Mouse (Mus musculus) intestine, postnatal 0 days (tissue): Measurements from ENCODE around the gene Msh3. TPM values are rescaled to one million over a fixed set of nuclear protein-coding genes. Genes with fewer than 3 reads are reported as not detected.

Source experiments
- ATAC-seq: fragments of 200-750 bp; cut with Nextera tagmentation; 2 replicates; pipeline ENCODE4 v1.8.0; 2017; ENCODE audit warnings: mild to moderate bottlenecking, moderate TSS enrichment, moderate library complexity
- H3K27ac ChIP-seq: fragments of 300-500 bp; sonication (generic); 2 replicates; pipeline ENCODE4 v1.5.1; 2014; ENCODE audit warnings: mild to moderate bottlenecking, low read depth, low read length, moderate library complexity
- H3K27me3 ChIP-seq: fragments of 300-500 bp; sonication (generic); replicated peaks from 2 replicates; pipeline ENCODE4 v1.6.1; 2014; ENCODE audit warnings: low read length, mixed read lengths; ENCODE audit not compliant: control insufficient read depth, insufficient read depth
- H3K36me3 ChIP-seq: fragments of 300-500 bp; sonication (generic); 2 replicates; pipeline ENCODE4 v1.6.1; 2014; ENCODE audit warnings: mild to moderate bottlenecking, moderate library complexity; ENCODE audit not compliant: control insufficient read depth, insufficient read depth
- H3K4me1 ChIP-seq: fragments of 300-500 bp; sonication (generic); replicated peaks from 2 replicates; pipeline ENCODE4 v1.6.1; 2014; ENCODE audit warnings: antibody characterized with exemption, low read length, mixed read lengths; ENCODE audit not compliant: control insufficient read depth, insufficient read depth
- H3K4me2 ChIP-seq: fragments of 300-500 bp; sonication (generic); replicated peaks from 2 replicates; pipeline ENCODE4 v1.6.1; 2014; ENCODE audit warnings: low read depth, mild to moderate bottlenecking, moderate library complexity
- H3K4me3 ChIP-seq: fragments of 300-500 bp; sonication (generic); 2 replicates; pipeline ENCODE4 v1.5.1; 2014; ENCODE audit warnings: low read depth, low read length
- H3K9ac ChIP-seq: fragments of 300-500 bp; sonication (generic); 2 replicates; pipeline ENCODE4 v1.6.1; 2014; ENCODE audit warnings: mild to moderate bottlenecking, low read depth, low read length
- H3K9me3 ChIP-seq: fragments of 300-500 bp; sonication (generic); 2 replicates; pipeline ENCODE4 v1.6.1; 2016; ENCODE audit warnings: mixed run types; ENCODE audit not compliant: control insufficient read depth
- CTCF ChIP-seq: sonication (generic); IDR thresholded peaks from 2 replicates; pipeline ENCODE4 v1.5.1; 2016; ENCODE audit warnings: low read depth, mild to moderate bottlenecking, control low read depth, antibody characterized with exemption, moderate library complexity
- WGBS: fragments of 180-500 bp; shearing (Covaris S2); extraction: QIAGEN DNeasy Blood & Tissue Kit; methylation state at CpG from one replicate; pipeline ENCODE4 v1.1.7; 2014; 5-methylcytosine and 5-hydroxymethylcytosine counted together
- polyA plus RNA-seq: library from polyadenylated mRNA; unstranded; fragments of >200 nt; fragmentation: Nextera tagmentation; extraction: Ambion mirVana; gene quantifications from 2 replicates; pipeline ENCODE4 v1.2.1, GENCODE M21; 2015

Gene Msh3
- polyA plus RNA-seq, 1 experiment from 2014 or later = 8.0 TPM

DNA sequence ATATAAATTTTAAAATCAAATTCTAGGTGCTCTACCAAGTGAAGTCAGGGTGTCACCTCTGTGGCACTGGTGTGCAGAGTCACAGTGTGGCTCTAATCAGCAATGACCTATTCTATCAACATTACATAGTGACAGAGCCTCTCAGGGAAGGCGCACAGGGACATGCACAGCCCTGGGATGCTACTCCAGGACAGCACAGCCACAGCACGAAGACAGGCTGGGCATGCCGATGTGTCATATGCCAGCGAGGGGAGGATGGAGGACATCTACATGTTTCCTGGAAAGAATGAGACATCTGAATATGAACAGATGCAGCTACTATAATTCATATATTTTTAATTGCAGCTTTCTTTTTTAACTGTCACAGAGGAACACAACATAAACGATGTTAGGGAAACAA, 101.0 kb downstream of the Msh3 start:
- Histone ChIP-seq H3K9me3 (no peaks in the 10 kb centered on the region), H3K4me3 (no peak overlapping the region), H3K4me1 (no peaks in the 10 kb centered on the region), H3K27ac (no peak overlapping the region), H3K36me3 (peaks cover 4% of the 10 kb centered on the region; the same call in 1 of the 2 replicates), H3K4me2 (no peak overlapping the region), H3K27me3 (no peaks in the 10 kb centered on the region), H3K9ac (no peak overlapping the region)
- no peak for ATAC-seq
- no peak for TF ChIP-seq CTCF
- WGBS = 91% methylated on average over 5 of the region's 5 CpGs

GRCm38 (mm10) chr13:92252331-92252730, 102.5 kb downstream of the Msh3 start:
- H3K27ac ChIP-seq = no peak overlapping the region
- H3K9ac ChIP-seq = no peak overlapping the region
- no peaks in the 10 kb centered on the region for H3K4me1 ChIP-seq
- H3K4me3 ChIP-seq = no peak overlapping the region
- H3K36me3 ChIP-seq = peaks cover 4% of the 10 kb centered on the region; the same call in 1 of the 2 replicates
- no peaks in the 10 kb centered on the region for H3K9me3 ChIP-seq
- no peak overlapping the region for H3K4me2 ChIP-seq
- no peak for ATAC-seq
- TF ChIP-seq CTCF = no peak
- H3K27me3 ChIP-seq = no peaks in the 10 kb centered on the region

GRCm38 (mm10) chr13:92247576-92247975, 107.2 kb downstream of the Msh3 start:
- H3K9me3 ChIP-seq = no peaks in the 10 kb centered on the region
- H3K4me2 ChIP-seq = no peak overlapping the region
- peaks cover 12% of the 10 kb centered on the region for H3K36me3 ChIP-seq
- no peaks in the 10 kb centered on the region for H3K27me3 ChIP-seq
- ATAC-seq = no peak
- H3K9ac ChIP-seq = no peak overlapping the region
- no peaks in the 10 kb centered on the region for H3K4me1 ChIP-seq
- WGBS = 87% methylated on average over 2 of the region's 2 CpGs
- H3K27ac ChIP-seq = no peak overlapping the region
- H3K4me3 ChIP-seq = no peak overlapping the region
- no peak for TF ChIP-seq CTCF

DNA sequence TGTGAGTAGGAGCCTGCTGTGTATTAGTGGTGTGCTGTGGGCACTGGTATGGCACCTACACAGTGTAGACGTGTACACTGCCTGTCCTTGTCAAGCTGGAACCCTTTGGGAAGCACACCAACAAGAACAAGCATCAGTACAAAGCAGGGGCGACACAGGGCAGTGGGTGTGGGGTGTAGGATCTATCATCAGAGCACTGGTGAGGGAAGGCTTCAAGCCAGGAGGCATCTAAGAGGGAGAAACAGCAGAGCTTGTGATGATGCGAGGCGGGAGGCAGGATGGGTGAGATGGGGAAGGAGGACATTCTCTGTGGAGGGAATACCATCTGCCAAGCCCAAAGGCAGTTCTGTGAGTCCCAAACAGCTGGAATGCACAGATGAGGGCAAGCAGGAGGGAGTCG, 107.8 kb downstream of the Msh3 start:
- H3K9me3 ChIP-seq = no peaks in the 10 kb centered on the region
- no peak overlapping the region for H3K27ac ChIP-seq
- WGBS = 98% methylated on average over 5 of the region's 5 CpGs
- H3K36me3 ChIP-seq = peaks cover 12% of the 10 kb centered on the region
- ATAC-seq = no peak
- H3K9ac ChIP-seq = no peak overlapping the region
- no peaks in the 10 kb centered on the region for H3K4me1 ChIP-seq
- no peak for TF ChIP-seq CTCF
- H3K4me2 ChIP-seq = no peak overlapping the region
- H3K4me3 ChIP-seq = no peak overlapping the region
- no peaks in the 10 kb centered on the region for H3K27me3 ChIP-seq

DNA sequence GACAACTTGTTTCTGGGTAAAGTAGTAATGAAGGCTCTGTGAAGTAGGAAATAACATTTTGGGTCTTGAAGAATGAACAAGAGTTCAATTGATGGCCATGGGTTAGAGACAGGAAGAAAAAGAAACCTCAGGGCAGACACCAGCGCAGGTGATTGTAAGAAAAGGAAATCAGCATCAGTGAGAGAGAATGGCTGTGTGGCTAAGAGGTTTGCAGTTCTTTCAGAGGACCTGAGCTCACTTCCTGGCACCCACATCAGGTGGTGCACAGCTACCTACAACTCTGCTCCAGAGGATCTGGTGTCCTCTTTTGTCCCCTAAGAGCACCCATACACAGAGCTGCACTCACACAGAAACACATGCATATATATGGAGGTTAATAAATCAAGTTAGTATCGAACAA, 110.1 kb downstream of the Msh3 start:
- WGBS = 92% methylated on average over 2 of the region's 2 CpGs
- H3K4me2 ChIP-seq = no peak overlapping the region
- TF ChIP-seq CTCF = no peak

GRCm38 (mm10) chr13:92241426-92241825, 113.4 kb downstream of the Msh3 start:
- no peaks in the 10 kb centered on the region for H3K9me3 ChIP-seq
- TF ChIP-seq CTCF = no peak
- peaks cover 8% of the 10 kb centered on the region for H3K36me3 ChIP-seq
- no peak overlapping the region for H3K27ac ChIP-seq
- WGBS = 60% methylated on average over 4 of the region's 4 CpGs
- peak; percentile 80 for ATAC-seq
- H3K27me3 ChIP-seq = no peaks in the 10 kb centered on the region
- H3K9ac ChIP-seq = no peak overlapping the region
- no peaks in the 10 kb centered on the region for H3K4me1 ChIP-seq
- no peak overlapping the region for H3K4me3 ChIP-seq
- no peak overlapping the region for H3K4me2 ChIP-seq

More for the DNA sequence above, 110.1 kb downstream of the Msh3 start:
- no peaks in the 10 kb centered on the region for H3K4me1 ChIP-seq
- H3K9me3 ChIP-seq = no peaks in the 10 kb centered on the region
- peaks cover 8% of the 10 kb centered on the region for H3K36me3 ChIP-seq
- no peaks in the 10 kb centered on the region for H3K27me3 ChIP-seq
- H3K9ac ChIP-seq = no peak overlapping the region
- no peak overlapping the region for H3K4me3 ChIP-seq
- no peak for ATAC-seq
- H3K27ac ChIP-seq = no peak overlapping the region

GRCm38 (mm10) chr13:92237887-92238286, 116.9 kb downstream of the Msh3 start:
- no peaks in the 10 kb centered on the region for H3K4me1 ChIP-seq
- no peak overlapping the region for H3K4me3 ChIP-seq
- H3K4me2 ChIP-seq = no peak overlapping the region
- H3K9ac ChIP-seq = no peak overlapping the region
- H3K9me3 ChIP-seq = no peaks in the 10 kb centered on the region
- no peak for TF ChIP-seq CTCF
- H3K27ac ChIP-seq = no peak overlapping the region
- peaks cover 4% of the 10 kb centered on the region for H3K36me3 ChIP-seq
- ATAC-seq = no peak
- no peaks in the 10 kb centered on the region for H3K27me3 ChIP-seq
- WGBS = 90% methylated on average over 3 of the region's 3 CpGs
